ENCODE assay signal across 20 mouse cellular contexts in genomic region chr15:100032546-100032945, GRCm38 (mm10). TPM values are rescaled to one million over a fixed set of nuclear protein-coding genes. Genes with fewer than 3 reads are reported as not detected.
DNase-seq lines count a peak whose midpoint lies in the region; ATAC-seq and TF ChIP-seq lines count a peak whose summit lies in the region.
"Had no signal": no experiment of that assay in that cellular context is flagged by ENCODE, and none has a peak within 500 bp of the region (broad histone marks: within the 10 kb centered on the region; RNA-seq: fewer than 3 reads in every experiment).

No protein-coding gene starts in this region.

- H3K4me3 ChIP-seq in forebrain, postnatal 0 days (ENCODE audit: low read depth, low read length): no peak overlapping the region
- no peak overlapping the region for H3K4me3 ChIP-seq in forebrain, embryonic 15.5 days
- no peak overlapping the region for H3K4me3 ChIP-seq in lung, embryonic 15.5 days
- H3K4me3 ChIP-seq in heart, embryonic 11.5 days (ENCODE audit: low read depth, low read length): no peak overlapping the region
- H3K4me3 ChIP-seq: forebrain, embryonic 10.5 days; gastrocnemius, adult 2 months; hindbrain, embryonic 10.5 days; intestine, embryonic 15.5 days; layer of hippocampus, adult 2 months; limb, embryonic 15.5 days; midbrain, embryonic 13.5 days had no signal

- TF ChIP-seq CTCF in forebrain, postnatal 0 days (IDR thresholded peaks at IDR 0.05; ENCODE audit: low read depth): no peak

- no peak overlapping the region for H3K27ac ChIP-seq in forebrain, postnatal 0 days (ENCODE audit: low read depth, low read length)
- no peak overlapping the region for H3K27ac ChIP-seq in forebrain, embryonic 15.5 days (replicated peaks)
- peak overlapping the region; percentile 44 for H3K27ac ChIP-seq in lung, embryonic 15.5 days
- no peak overlapping the region for H3K27ac ChIP-seq in heart, embryonic 11.5 days (ENCODE audit: low read depth, low read length)
- H3K27ac ChIP-seq: forebrain, embryonic 10.5 days; gastrocnemius, adult 2 months; hindbrain, embryonic 10.5 days; intestine, embryonic 15.5 days; layer of hippocampus, adult 2 months; limb, embryonic 15.5 days; liver, embryonic 14.5 days; midbrain, embryonic 13.5 days had no signal

- no peak for ATAC-seq in forebrain, postnatal 0 days
- no peak for ATAC-seq in forebrain, embryonic 15.5 days (replicated peaks)
- ATAC-seq in lung, embryonic 15.5 days (ENCODE audit: borderline replicate concordance, extremely low read depth, low FRiP score, low TSS enrichment): no peak
- ATAC-seq in heart, embryonic 11.5 days (replicated peaks; ENCODE audit: insufficient number of reproducible peaks, low FRiP score, low TSS enrichment): no peak
- ATAC-seq: hindbrain, embryonic 16.5 days; intestine, embryonic 15.5 days; midbrain, embryonic 13.5 days had no signal

- 50% methylated on average over 3 of the region's 3 CpGs for WGBS in forebrain, postnatal 0 days
- 55% methylated on average over 3 of the region's 3 CpGs for WGBS in forebrain, embryonic 15.5 days
- 73% methylated on average over 3 of the region's 3 CpGs for WGBS in lung, embryonic 15.5 days
- WGBS in heart, embryonic 11.5 days (ENCODE audit: insufficient replicate concordance): 91% methylated on average over 3 of the region's 3 CpGs

- H3K9me3 ChIP-seq in forebrain, postnatal 0 days (ENCODE audit: low read length): no peaks in the 10 kb centered on the region
- no peaks in the 10 kb centered on the region for H3K9me3 ChIP-seq in forebrain, embryonic 15.5 days
- no peaks in the 10 kb centered on the region for H3K9me3 ChIP-seq in lung, embryonic 15.5 days
- no peaks in the 10 kb centered on the region for H3K9me3 ChIP-seq in heart, embryonic 11.5 days (replicated peaks; ENCODE audit: control insufficient read depth, low read length)
- H3K9me3 ChIP-seq: hindbrain, embryonic 10.5 days; intestine, embryonic 15.5 days; limb, embryonic 15.5 days; midbrain, embryonic 13.5 days had no signal

- H3K4me2 ChIP-seq in forebrain, postnatal 0 days (ENCODE audit: low read depth): no peak overlapping the region
- no peak overlapping the region for H3K4me2 ChIP-seq in forebrain, embryonic 15.5 days (replicated peaks)
- H3K4me2 ChIP-seq in lung, embryonic 15.5 days: no peak overlapping the region
- no peak overlapping the region for H3K4me2 ChIP-seq in heart, embryonic 11.5 days
- H3K4me2 ChIP-seq: intestine, embryonic 15.5 days; limb, embryonic 15.5 days; midbrain, embryonic 13.5 days had no signal

- peak; percentile 53 for DNase-seq in forebrain, postnatal 0 days
- peak; percentile 47 for DNase-seq in MN1 (ENCODE audit: low spot score)
- peak; percentile 57 for DNase-seq in lung, postnatal 36 days
- DNase-seq in layer of hippocampus, postnatal 14 days (ENCODE audit: low spot score in 2 of 2): no peak
- DNase-seq: adrenal gland, adult 8-10 months; cerebellum, adult 9-10 months; gastrocnemius, adult 2 months; kidney, adult 8-10 months; kidney, postnatal 14 days had no signal

- H3K4me1 ChIP-seq in forebrain, postnatal 0 days (ENCODE audit: insufficient read depth): no peaks in the 10 kb centered on the region
- peaks cover 5% of the 10 kb centered on the region; the same call in 1 of the 2 replicates for H3K4me1 ChIP-seq in forebrain, embryonic 15.5 days
- peaks cover 3% of the 10 kb centered on the region; the same call in 1 of the 2 replicates for H3K4me1 ChIP-seq in lung, embryonic 15.5 days
- H3K4me1 ChIP-seq in heart, embryonic 11.5 days (ENCODE audit: control insufficient read depth, insufficient read depth, low read length): no peaks in the 10 kb centered on the region
- H3K4me1 ChIP-seq: forebrain, embryonic 10.5 days; hindbrain, embryonic 10.5 days; intestine, embryonic 15.5 days; limb, embryonic 15.5 days; midbrain, embryonic 13.5 days had no signal

- no peak overlapping the region for H3K9ac ChIP-seq in forebrain, postnatal 0 days
- no peak overlapping the region for H3K9ac ChIP-seq in forebrain, embryonic 15.5 days (replicated peaks)
- H3K9ac ChIP-seq in lung, embryonic 15.5 days: no peak overlapping the region
- H3K9ac ChIP-seq in heart, embryonic 11.5 days (ENCODE audit: low read depth, low read length): no peak overlapping the region
- H3K9ac ChIP-seq: intestine, embryonic 15.5 days; limb, embryonic 15.5 days; liver, embryonic 14.5 days; midbrain, embryonic 13.5 days had no signal

- H3K27me3 ChIP-seq in forebrain, postnatal 0 days (ENCODE audit: insufficient read depth, low read length): no peaks in the 10 kb centered on the region
- H3K27me3 ChIP-seq in forebrain, embryonic 15.5 days: no peaks in the 10 kb centered on the region
- H3K27me3 ChIP-seq in lung, embryonic 15.5 days: no peaks in the 10 kb centered on the region
- H3K27me3 ChIP-seq in heart, embryonic 11.5 days (ENCODE audit: control insufficient read depth, insufficient read depth, low read length): no peaks in the 10 kb centered on the region
- H3K27me3 ChIP-seq: intestine, embryonic 15.5 days; limb, embryonic 15.5 days; midbrain, embryonic 13.5 days had no signal

- no peaks in the 10 kb centered on the region for H3K36me3 ChIP-seq in forebrain, postnatal 0 days (ENCODE audit: insufficient read depth)
- H3K36me3 ChIP-seq in forebrain, embryonic 15.5 days: no peaks in the 10 kb centered on the region
- no peaks in the 10 kb centered on the region for H3K36me3 ChIP-seq in lung, embryonic 15.5 days
- H3K36me3 ChIP-seq in heart, embryonic 11.5 days (ENCODE audit: control insufficient read depth, insufficient read depth, low read length): no peaks in the 10 kb centered on the region
- H3K36me3 ChIP-seq: forebrain, embryonic 10.5 days; hindbrain, embryonic 10.5 days; intestine, embryonic 15.5 days; limb, embryonic 15.5 days; midbrain, embryonic 13.5 days had no signal

RNA-seq across cellular contexts. Expression of gene Dip2b, which starts 5.9 kb away (rescaled TPM):
- 29.3 and 40.6 TPM in 2 replicates for total RNA-seq in forebrain, postnatal 0 days (2014; rRNA removed)
- polyA plus RNA-seq in forebrain, postnatal 0 days (2015; fragmentation: Nextera tagmentation; extraction: Ambion mirVana): 4.7 and 8.3 TPM in 2 replicates
- polyA plus RNA-seq in forebrain, embryonic 15.5 days (2015; fragmentation: Nextera tagmentation; extraction: Ambion mirVana): 20.2 and 20.5 TPM in 2 replicates
- 9.1 and 10.5 TPM in 2 replicates for polyA plus RNA-seq in lung, embryonic 15.5 days (2015; fragmentation: Nextera tagmentation; extraction: Ambion mirVana)
- polyA plus RNA-seq in heart, embryonic 11.5 days (2014; fragmentation: Nextera tagmentation; extraction: Ambion mirVana): 16.6 and 17.6 TPM in 2 replicates
- 10 to 100 TPM; 53.8 to 54.2 TPM for total RNA-seq in layer of hippocampus, postnatal 14 days (2021)

Comparison
In these comparisons a context has a peak if more than half of its experiments do, and no peak if none do; other contexts are left out.
1. DNase-seq: peak in forebrain, postnatal 0 days (single experiment), MN1 (single experiment) and lung, postnatal 36 days (single experiment); none in layer of hippocampus, postnatal 14 days (0 of 2).